Mouse (Mus musculus): Measurements from ENCODE around the gene Slx4ip. TPM values are rescaled to one million over a fixed set of nuclear protein-coding genes. Genes with fewer than 3 reads are reported as not detected.

The Slx4ip gene
- total RNA-seq, 2 experiments from 2014 or later = 2.6 to 4.8 TPM

DNA sequence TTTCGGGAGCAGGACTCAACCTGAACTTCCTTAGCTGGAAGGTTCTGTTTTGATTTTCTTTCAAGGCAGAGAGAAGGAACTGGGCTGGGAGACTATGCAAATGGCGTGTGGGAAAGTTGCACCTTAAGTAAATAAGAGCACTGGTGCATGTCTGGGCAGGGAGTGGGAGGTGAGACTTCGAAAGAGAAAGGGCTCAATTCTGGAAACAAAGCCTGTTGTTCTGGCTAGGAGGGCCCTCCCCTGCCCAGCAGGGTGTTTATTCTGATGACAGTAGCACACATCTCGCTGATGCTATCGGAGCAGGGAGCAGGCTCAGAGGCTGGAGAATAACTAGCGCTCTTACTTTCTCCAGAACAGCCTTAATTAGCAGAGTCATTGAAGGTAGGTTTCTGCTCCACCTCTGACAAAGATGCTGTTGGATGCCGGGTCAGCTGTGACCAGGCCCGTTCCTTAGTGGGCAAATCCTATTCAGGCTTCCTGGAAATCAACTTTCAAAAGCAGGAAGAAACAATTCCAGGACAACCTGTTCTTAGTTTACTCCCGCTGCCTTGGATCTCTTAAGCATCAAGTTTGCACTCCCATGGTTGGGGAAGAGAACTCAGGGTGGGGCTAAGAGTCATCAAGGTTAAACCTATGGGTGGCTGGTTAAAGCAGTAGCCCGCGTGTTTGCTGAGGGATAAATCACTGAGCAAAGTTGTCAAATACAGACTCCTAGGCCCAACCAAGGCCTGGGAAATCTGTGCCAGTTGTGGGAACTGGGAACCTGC, 207.4 kb downstream of the Slx4ip start:
- no peak for DNase-seq
- peak overlapping the region; percentile 41 for H3K27ac ChIP-seq
- no peak for TF ChIP-seq CTCF (IDR thresholded peaks at IDR 0.05)
- H3K4me3 ChIP-seq = no peak overlapping the region
- intact Hi-C loops (cut with DNase I) = no loop called here

DNA sequence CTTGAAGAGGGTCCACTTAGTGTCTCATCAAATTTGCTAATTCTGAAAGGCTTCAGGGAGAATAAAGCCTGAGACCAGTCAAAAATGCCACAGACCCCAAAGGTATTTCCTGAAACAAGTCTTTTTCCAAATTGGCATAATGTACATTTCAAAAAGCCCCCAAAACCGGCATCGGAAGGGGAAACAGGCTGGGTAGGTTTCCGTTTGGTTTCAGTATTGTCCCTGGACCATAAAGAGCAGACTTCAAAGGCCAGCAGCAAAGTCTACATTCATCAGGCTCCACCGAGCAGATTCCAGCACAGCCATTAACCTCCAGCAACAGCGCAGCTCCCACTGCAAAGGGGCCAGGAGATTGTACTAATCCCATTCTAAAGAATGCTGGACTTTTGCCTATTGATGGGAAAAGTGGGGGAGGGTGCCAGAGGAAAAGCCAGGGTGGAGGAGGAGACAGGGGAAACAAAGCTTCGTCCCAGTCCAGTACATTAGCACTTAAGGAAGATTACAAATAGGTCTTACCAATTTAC, 208.3 kb downstream of the Slx4ip start:
- Histone ChIP-seq H3K27ac (peak overlapping the region; percentile 41), H3K4me3 (no peak overlapping the region)
- DNase-seq = no peak
- intact Hi-C loops (cut with DNase I) = no loop called here
- TF ChIP-seq CTCF (IDR thresholded peaks at IDR 0.05) = no peak

DNA sequence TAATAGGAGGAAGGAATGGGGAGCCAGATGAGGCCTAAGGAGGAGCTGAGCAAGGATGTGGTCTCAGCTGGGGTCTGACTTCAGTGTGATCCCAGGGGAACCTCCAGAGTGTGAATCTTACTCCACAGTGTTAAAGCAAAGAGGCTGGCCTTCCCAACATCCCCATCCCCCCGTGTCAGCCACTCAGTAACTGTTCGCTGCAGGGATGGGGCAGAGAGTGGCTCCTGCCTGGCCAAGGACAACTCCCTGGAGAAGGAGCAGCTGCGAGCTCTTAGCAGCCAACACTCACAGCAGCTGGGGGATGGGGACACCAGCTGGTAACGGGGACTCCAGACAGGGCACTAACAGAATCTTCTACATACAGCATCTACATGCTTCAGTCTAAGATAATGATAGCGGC, 210.1 kb downstream of the Slx4ip start:
- no peak for TF ChIP-seq CTCF (IDR thresholded peaks at IDR 0.05)
- intact Hi-C loops (cut with DNase I) = loop anchor here (10.0 kb wide), 2 partner anchors 106 to 474 kb away; no protein-coding TSS in a partner anchor
- H3K27ac ChIP-seq = peak overlapping the region; percentile 38; the same call in 1 of the 2 replicates
- DNase-seq = peak; percentile 79
- 0 out of 2 replicates have a peak overlapping the region, but pooled peaks have one; percentile 11 for H3K4me3 ChIP-seq

DNA sequence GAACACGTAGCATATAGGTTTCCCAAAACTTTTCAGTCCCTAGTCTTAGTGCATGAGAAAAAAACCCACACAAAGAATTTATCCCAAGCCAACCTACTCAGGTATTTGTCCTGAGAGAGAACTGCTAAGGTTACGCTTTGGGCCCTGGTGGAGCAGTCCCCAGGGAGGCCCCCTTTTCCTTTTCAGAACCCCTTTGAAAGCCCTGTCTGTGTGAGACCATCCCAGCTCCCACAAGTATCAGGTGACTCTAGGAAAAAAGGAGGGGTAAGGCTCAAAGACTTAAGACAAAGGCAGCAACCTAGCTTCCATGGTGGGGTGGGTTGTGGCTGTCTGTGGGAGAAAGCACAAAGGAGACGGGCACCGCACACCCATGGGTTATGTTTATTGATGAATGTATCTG, 216.2 kb downstream of the Slx4ip start:
- H3K27ac ChIP-seq = 0 out of 2 replicates have a peak overlapping the region, but pooled peaks have one; percentile 35
- no peak overlapping the region for H3K4me3 ChIP-seq
- DNase-seq = no peak
- intact Hi-C loops (cut with DNase I) = loop anchor here (10.0 kb wide), 2 partner anchors 112 to 468 kb away; no protein-coding TSS in a partner anchor
- TF ChIP-seq CTCF (IDR thresholded peaks at IDR 0.05) = no peak

DNA sequence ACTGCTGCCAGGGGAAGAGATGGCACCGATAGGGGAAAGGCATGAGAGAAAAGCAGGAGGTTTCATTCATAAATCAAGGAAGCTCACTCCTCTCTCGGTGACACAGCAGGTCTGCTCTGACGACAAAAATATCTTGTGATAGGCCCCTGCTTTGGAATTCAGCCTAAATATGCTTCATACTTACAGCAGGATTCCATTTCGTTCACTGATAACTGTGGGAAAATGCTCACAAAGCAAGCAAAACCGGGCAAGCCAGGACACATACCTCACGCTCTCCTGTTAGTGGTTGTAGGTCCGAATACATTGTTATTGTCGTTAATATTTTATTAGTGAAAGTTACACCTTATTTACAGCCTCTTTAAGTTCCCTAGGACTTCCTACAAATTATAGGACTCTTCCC, 216.9 kb downstream of the Slx4ip start:
- intact Hi-C loops (cut with DNase I) = loop anchor here (10.0 kb wide), 2 partner anchors 113 to 467 kb away; no protein-coding TSS in a partner anchor
- no peak for DNase-seq
- peak overlapping the region; percentile 0; the same call in 1 of the 2 replicates for H3K4me3 ChIP-seq
- no peak for TF ChIP-seq CTCF (IDR thresholded peaks at IDR 0.05)
- peak overlapping the region; percentile 54 for H3K27ac ChIP-seq

DNA sequence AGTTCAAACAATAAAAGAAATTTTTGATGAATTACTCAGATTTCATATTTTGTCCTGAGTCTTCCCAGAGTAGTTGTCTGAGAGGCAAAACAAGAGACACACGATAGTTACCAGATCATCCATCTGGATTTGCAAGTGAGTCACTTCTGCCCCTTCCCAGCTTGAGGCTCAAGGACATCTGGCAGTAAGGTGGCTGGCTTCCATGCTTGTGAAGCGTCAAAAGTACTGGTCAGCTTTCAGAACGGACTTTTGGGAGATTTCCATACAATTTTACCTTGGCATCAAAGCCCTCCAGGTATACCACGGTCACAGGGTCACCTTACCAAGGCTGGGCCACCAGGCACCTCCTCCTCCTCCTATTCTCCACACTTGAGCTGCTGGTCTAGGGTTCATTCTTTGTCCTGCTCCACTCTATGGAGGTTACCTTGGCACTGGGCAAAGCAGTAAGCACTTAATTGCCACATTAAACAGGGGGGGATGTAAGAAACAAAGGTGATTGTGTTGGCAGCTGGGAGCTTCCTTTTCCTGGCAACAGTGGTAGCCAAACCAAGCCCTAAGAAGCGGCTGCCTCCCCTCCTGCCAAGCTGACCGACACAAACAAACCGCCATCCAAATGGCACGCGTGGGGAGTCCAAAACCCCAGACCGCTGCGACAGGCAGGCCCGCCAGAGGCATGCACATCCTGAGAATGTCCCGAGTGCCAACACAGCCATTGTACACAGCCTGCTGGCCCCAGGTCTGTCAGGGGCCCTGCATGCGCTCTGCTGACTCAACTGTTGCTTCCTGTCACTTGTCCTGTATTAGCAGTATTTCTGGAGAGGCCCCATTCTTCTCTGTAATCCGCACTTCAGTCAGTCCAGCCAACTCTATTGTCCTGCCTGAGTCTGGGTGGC, 218.5 kb downstream of the Slx4ip start:
- Histone ChIP-seq H3K4me3 (peak overlapping the region; percentile 50), H3K27ac (peak overlapping the region; percentile 66)
- peak; percentile 57 for DNase-seq
- intact Hi-C loops (cut with DNase I) = loop anchor here (5.0 to 10.0 kb wide), 3 partner anchors 115 to 465 kb away; no protein-coding TSS in a partner anchor
- TF ChIP-seq CTCF (IDR thresholded peaks at IDR 0.05) = no peak

DNA sequence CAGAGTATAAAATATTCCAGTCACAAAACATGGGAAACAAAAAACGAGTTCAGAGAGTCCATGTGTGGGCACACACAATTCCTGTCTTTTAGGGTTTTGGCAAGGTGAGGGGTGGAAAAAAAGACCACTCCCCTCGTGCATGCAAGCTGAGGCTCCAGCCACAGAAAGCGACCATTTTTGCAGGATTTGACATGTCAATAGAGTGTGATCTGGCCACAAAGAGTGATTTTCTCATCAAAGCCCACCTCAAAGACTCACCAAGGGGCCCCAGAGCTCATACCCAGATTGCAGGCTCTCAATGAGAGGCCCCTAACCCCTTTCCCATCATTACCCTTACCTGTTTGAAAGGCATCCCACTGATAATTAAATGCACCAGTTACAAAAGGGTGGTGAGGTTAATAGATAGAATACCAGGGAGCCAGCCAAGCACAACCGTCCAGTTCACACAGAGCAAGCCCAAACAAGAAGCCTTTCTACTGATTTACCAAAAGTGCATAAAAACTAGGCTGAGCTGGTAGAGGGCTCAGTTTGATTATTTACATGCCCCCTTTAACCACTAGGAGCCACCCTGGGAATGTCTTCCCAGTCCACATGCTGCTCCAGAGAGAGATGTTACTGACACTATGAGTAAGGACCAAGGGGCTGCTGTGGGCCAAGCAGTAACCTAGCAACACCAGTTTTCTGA, 219.3 kb downstream of the Slx4ip start:
- TF ChIP-seq CTCF (IDR thresholded peaks at IDR 0.05) = no peak
- intact Hi-C loops (cut with DNase I) = loop anchor here (5.0 kb wide), 1 partner anchor 198 kb away; no protein-coding TSS in a partner anchor
- peak overlapping the region; percentile 50 for H3K4me3 ChIP-seq
- DNase-seq = no peak
- peak overlapping the region; percentile 66 for H3K27ac ChIP-seq

DNA sequence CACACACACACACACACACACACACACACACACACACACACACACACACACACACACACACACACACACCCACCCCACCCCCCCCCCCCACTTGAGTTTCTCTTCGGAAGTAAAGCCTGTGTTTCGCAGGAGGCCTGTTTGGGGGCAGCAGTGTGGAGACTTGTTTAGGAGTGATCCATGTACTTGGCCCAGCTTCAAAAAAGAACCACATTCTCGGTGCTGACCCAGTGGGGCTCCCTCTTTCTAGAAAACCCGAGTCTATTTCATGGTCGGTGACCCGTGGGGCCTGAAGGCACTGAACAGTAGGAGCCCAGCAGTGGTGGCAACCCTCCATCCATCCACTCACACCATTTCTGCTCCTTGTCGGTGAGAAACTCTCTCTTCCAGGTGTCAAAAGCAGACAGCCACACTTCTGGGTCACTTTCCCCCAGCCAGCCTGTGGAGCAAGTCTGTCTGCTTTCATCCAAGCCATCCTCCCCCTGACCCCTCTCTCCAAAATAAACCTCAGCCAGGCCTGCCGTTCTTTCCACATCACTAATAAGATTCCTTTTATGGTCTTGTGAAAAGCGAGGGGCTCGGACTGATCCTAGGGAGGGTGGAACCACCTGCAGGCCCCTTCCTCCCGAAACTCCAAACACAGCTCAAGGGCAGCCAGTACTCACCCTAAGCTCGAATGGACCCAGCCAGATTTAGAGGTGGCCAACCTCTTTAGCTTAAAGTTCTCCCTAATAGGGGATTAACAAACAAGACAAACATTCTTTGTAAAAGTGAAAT, 222.5 kb downstream of the Slx4ip start:
- TF ChIP-seq CTCF (IDR thresholded peaks at IDR 0.05) = no peak
- Histone ChIP-seq H3K27ac (peak overlapping the region; percentile 96), H3K4me3 (peak overlapping the region; percentile 79)
- DNase-seq = no peak
- intact Hi-C loops (cut with DNase I) = loop anchor here (2.0 to 5.0 kb wide), 2 partner anchors 201 to 223 kb away; partner anchors contain the start of genes AL731706.1, Mkks and Slx4ip

DNA sequence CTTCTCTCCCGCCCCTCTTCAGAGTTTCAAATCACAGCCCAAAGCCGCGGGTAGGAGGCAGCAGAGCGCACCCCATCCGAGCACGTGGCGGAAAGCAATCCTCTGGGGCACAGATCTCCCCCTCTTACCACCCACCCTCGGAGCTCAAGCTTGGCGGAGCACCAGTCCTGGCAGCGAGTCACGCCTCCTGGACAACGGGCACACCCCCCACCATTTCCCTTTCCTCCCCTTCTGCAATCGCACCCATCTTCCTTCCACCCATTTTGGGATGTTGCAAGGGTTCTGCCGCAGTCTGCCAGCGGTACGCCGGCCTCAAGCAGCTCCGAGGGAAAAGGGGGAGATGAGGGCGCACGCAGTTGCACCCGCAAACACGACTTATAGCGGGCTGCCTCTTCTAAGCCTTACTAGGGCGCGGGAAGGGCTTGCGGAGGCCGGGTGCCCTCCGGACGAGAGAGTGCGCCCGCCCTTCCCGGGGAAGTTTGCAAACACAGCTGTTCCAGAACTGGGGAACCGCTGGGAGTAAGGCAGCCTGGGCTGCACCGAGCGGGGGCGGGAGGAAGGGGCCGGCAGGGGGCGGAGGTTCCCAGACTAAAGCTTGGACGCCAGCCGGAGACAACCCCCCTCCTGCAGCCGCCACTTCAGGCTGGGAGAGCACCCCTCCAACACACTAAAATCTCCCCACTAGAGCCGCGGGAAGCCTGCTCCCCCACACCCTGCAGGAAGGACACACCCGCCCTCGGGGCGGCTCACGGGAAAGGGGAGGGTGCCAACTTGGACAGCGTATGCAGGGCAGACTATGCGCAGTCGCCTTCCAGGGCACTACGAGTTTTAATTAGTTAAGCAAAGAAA, 223.5 kb downstream of the Slx4ip start:
- DNase-seq = peak; percentile 89
- H3K4me3 ChIP-seq = peak overlapping the region; percentile 79
- peak overlapping the region; percentile 96 for H3K27ac ChIP-seq
- intact Hi-C loops (cut with DNase I) = loop anchor here (2.0 to 5.0 kb wide), 3 partner anchors 202 to 618 kb away; partner anchors contain the start of genes AL731706.1, Mkks and Slx4ip
- peak; percentile 75 for TF ChIP-seq CTCF (IDR thresholded peaks at IDR 0.05)

All from gastrocnemius, adult 2 months (tissue).